Mouse (Mus musculus): ENCODE data around the gene Nat8f4.
"Not testable (repeated sequence)": the region's sequence is repeated elsewhere in the genome, so short reads cannot be mapped to it uniquely, and the experiment has no call there.

Gene Nat8f4

DNA sequence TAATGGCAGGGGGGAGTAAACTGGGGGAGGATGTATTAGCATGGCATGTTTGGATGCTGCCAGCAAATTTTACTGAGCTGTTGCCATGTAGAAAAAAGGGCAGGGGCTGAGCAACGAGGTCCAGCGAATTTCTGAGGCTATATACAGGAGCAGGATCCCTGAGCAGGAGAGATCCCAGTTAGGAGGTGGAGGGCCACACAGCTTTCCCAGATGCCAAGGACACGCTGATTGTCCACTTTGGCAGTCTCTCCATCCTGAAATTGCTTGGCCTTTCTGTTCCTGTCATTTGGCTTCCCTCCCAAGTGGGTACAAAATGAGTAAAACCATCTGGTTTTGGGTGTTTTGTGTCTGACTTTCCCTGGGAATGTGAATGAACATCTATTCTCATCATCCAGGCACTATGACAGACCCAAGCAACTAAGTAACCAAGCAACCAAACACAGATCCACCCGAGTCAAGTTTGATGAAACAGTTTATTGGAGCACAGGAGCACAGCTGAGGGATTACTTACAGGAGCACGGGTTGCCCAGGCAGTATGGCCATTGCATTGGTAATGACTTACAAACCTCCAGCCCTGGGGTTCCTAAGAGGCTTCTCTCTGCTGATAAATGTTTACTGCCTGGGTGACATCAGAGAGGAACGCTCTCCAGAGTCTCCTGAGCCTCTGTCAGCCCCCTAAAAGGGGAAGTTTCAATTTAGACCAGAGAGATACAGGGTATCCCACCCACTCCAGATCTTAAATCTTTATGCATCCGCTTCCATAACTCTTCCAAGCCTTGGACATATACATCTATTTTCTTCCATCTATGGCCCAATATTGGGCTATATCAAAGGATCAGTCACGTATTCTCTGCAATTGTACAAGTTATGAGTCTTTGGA, 5.8 kb downstream of the Nat8f4 start:
- not testable (repeated sequence) for DNase-seq (ENCODE audit: low read depth)

DNA sequence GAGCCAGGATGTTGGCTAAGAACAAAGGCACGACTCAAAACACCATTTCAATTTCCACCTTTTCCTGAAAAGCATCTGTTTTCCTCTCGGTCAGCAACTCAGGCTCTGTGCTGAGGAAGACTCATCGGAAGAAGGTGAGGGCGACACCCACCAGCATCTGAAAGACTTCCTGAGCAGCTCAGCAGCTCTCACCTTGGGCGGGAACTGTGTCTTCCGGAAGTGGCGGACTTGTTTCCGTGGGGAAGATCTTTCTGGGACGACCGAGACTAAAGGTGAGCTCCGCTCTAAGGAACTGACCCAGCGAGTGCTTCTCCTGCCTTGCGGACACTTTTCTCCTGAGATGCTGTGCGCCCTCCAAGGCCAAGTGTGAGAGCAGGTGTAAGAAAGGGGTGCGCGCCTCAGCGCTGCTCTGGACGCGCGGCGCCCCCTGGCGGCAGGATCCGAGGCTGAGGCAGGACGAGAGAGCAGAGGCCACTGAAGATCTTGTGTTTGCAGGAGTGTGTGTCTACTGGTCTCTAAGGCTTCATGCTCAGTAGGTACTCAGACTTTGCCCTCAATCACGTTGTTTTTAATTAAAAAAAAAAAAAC, 9.5 kb downstream of the Nat8f4 start:
- DNase-seq (ENCODE audit: low read depth) = not testable (repeated sequence)

GRCm38 (mm10) chr6:85888961-85889360, 15.7 kb downstream of the Nat8f4 start:
- DNase-seq (ENCODE audit: low read depth) = no peak

DNA sequence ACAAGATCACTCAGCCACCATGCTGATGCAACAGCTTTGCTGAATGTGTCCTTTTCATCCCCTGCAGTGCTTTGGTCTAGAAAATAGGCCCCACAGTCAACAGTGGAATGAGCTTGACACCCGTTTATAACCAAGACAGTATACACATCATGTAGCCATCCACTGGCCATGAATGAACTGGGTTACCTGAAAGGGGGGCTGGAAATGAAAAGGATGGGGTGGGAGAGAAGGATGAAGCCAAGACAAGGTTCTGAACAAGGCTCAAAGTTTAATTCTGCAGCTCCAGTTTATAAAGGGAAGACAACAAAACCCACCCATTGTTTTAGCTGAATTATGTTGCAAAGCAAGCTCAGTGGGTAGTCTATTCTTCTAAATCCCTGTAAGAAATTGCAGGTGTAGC, 20.4 kb downstream of the Nat8f4 start:
- no peak for DNase-seq (ENCODE audit: low read depth)

DNA sequence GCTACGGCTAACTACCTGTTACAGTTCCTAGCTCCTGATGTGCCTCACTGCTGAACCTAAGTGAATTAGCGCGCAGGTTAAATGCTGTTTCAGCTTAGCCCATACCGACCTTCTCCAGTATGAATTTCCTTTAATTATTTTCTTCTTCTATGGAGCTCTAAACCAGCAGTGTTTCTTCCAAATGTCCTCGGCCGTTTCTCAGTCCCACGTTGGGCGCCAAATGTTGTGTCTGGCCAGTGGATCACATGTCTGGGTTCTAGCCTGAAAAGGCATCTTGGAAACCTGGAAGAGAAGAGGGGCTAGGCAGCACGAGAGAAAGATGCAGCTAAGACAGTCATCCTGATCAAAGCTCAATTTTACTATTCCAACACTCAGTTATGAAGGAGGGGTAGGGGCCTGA, 21.4 kb downstream of the Nat8f4 start:
- not testable (repeated sequence) for DNase-seq (ENCODE audit: low read depth)

GRCm38 (mm10) chr6:85869006-85869405, 35.7 kb downstream of the Nat8f4 start, which contains the start of gene Nat8f2:
Gene Nat8f2 (minus strand): TSS chr6:85869158.
- DNase-seq (ENCODE audit: low read depth) = not testable (repeated sequence)

DNA sequence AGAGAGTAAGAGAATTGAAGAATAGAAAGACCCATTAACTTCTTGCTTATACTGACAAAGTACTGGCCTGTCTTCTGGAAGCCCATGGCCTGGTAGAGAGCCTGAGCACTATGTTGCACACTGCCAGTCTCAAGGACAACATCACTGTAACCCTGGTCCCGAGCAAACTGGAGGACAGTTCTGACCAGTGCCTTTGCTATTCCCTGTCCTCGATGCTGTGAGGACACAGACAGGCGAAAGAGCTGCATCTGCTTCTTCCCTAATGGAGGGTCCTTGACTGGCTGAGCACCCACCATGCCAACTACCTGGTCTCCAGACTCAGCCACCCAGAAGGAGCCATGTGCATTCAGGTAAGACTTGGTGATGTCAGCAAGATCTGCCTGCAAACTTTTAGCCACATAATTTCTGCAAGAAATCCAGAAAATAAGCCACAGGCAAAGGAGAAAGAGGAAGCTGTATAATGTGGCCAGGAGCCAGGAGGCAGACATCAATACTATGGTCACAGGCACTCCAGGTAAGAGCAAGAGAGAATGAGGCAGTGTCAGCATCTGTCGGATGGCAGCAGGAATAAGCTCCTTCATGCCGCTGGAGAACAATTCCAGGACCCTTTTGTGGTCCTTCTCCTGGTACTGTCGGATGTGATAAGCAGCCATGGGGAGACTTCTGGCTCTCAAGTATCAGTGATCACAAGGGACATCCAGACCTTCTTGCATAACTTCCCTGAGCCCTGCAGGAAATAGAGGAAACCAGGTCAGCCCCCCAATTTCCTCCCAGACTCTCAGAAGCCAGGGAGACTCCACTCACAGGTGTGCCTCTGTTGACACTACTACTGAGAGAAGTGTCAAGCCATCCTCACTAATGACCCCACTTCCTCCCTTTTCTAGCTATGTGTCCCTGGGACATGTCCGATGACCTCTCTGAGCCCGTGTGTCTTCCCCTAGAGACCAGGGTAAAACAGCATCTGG, 36.7 kb downstream of the Nat8f4 start:
- DNase-seq (ENCODE audit: low read depth) = no peak

DNA sequence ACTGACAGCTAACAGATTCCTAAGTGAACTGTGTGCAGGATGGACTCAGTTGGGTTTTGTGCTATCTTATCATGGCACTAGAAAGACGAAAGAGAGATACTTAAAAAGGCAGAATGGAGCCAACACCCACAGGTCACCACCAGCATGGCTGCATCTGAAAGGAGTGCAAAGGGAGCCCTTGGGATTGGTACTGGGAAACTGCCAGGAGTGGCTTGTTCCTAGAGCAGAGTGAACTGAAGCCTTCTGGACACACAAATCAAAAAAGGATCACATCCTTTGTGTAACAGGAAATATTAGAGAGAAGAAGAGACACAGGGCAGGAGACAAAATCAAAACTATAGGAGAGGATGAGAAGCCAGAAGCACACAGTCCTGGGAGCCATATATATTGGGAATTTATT, 37.7 kb downstream of the Nat8f4 start:
- DNase-seq (ENCODE audit: low read depth) = not testable (repeated sequence)

- not testable (repeated sequence) for DNase-seq (ENCODE audit: low read depth)
These were observed 38.5 kb downstream of the Nat8f4 start for GRCm38 (mm10) chr6:85866166-85866565.

GRCm38 (mm10) chr6:85864900-85865639, 39.6 kb downstream of the Nat8f4 start:
- not testable (repeated sequence) for DNase-seq (ENCODE audit: low read depth)

DNA sequence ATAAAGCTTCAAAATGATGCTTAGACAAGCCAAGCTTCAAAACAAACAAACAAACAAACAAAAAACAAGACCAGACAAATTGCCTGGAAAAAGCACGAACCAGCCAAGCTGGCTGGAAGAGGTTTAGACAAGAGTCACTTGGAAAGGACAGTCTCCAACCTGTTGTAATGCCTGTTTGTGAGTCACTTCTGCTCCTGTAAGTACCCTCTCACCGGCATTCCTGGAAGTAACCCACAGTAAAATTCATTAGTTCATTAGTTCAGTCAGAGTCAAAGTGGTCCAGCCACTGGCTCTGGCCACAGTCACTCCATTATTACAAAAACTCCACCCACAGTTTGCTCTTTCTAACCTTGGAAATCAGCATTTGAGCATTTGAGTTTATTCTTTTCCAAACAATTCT, 40.8 kb downstream of the Nat8f4 start:
- no peak for DNase-seq (ENCODE audit: low read depth)

DNA sequence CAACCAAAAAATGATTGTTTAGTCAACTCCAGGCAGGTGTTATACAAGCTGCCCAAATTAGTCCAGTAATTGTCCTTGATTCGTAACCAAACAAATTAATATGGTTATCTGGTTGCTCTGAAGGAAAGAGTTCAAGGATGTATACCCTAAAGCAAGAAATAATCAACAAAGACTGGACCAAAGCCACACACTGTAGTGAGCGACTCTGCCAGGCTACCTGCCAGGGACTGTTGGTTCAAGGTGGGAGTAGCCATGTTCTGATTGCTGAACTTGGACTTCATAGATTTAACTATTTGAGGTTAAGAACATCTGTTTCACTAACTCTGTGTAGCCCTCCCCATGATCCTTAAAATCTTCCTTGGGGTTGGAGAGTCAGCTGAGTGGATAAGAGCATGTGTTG, 41.5 kb downstream of the Nat8f4 start:
- DNase-seq (ENCODE audit: low read depth) = no peak

GRCm38 (mm10) chr6:85862565-85862964, 42.1 kb downstream of the Nat8f4 start:
- DNase-seq (ENCODE audit: low read depth) = no peak

DNA sequence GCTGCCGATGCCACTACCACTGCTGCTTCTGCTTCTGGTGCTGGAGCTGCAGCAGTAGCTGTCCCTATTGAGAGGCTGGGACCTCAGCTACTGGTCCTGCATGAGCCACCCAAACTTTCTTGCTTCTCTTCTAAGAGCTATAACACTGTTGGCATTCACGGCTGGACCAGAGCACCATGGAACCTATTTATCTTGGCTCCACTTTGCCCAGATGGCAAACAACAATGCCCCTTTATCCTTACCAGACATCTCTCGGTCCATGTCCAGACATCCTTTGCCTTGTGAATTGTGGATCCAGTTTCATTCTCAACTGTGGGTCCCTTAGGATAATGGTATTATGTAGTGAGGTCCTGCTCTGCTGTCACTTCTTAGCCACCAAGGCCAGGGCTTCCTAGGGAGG, 43.4 kb downstream of the Nat8f4 start:
- no peak for DNase-seq (ENCODE audit: low read depth)

DNA sequence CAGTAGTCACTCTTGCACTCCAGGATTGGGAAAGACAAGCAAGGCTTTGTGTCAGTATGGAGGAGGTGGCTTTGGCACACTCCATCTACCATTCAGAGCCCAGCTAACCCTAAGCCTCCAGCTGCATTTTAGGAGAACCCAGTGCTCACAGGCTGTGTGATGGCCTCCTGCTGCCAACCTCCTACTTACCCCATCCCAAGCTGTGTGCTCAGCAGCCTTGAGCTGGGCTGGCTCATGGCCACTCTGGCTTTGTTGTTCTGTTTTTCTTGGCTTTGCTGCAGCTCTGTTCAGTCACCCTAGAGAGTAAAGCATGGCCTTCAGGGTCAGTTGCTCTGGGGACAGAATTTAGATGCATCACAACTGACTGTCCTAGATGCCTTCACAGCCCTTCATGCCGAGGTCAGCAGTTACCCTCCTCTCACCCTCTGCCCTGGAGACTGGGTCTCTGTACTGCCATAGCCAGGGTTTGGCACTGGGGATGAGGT, 48.4 kb downstream of the Nat8f4 start:
- DNase-seq (ENCODE audit: low read depth) = no peak

GRCm38 (mm10) chr6:85853481-85853880, 51.2 kb downstream of the Nat8f4 start:
- no peak for DNase-seq (ENCODE audit: low read depth)

DNA sequence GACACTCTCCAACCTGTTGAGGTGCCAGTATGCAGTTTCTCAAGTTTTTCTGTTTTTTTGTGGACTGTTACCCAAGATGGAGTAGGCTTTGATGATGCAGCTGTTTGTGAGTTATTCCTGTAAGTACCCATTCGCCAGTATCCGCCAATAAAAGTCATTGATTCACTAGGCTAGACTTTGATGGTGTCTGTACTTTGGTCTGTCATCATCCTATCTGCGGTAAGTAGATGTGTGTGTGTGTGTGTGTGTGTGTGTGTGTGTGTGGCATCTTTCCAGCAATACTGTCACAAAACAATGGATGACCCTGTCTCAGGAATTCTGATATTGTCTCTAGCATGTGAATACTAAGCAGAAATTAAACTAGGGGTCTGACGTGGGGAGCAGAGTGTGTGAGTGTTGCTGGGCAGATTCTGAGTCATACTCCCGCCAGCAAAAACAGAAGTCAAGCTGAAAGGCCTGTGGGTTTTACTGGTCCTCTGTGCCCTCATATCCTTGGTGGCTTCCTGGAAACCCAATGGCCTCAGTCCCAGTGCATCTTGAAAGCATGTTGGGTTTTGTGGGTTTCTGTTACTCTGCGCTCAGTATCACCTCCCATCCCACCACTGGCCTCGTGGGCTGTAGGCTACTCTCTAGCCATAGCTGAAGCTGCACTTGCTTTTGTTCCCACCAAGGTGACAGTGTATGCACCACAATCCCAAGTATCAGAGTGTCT, 53.5 kb downstream of the Nat8f4 start:
- DNase-seq (ENCODE audit: low read depth) = no peak

GRCm38 (mm10) chr6:85849240-85849639, 55.4 kb downstream of the Nat8f4 start:
- no peak for DNase-seq (ENCODE audit: low read depth)
